Mouse (Mus musculus) liver, embryonic 16.5 days (tissue): Measurements from ENCODE around the gene Kpna7. TPM values are rescaled to one million over a fixed set of nuclear protein-coding genes. Genes with fewer than 3 reads are reported as not detected.
A peak's percentile ranks its signal among the peaks of the same experiment; 100 is the strongest.

Source experiments
- ATAC-seq: fragments of 200-750 bp; cut with Nextera tagmentation; 2 replicates; pipeline ENCODE4 v1.8.0; 2017; ENCODE audit warnings: low read depth, mild to moderate bottlenecking, moderate number of reproducible peaks, moderate library complexity
- H3K27ac ChIP-seq: fragments of 300-500 bp; sonication (generic); 2 replicates; pipeline ENCODE4 v1.5.1; 2014; ENCODE audit warnings: mild to moderate bottlenecking, low read length
- H3K27me3 ChIP-seq: fragments of 300-500 bp; sonication (generic); 2 replicates; pipeline ENCODE4 v1.6.1; 2014; ENCODE audit warnings: low read depth, low read length, mixed read lengths; ENCODE audit not compliant: control insufficient read depth, insufficient read depth
- H3K36me3 ChIP-seq: fragments of 300-500 bp; sonication (generic); 2 replicates; pipeline ENCODE4 v1.6.1; 2014; ENCODE audit warnings: mild to moderate bottlenecking; ENCODE audit not compliant: control insufficient read depth, insufficient read depth
- H3K4me1 ChIP-seq: fragments of 300-500 bp; sonication (generic); 2 replicates; pipeline ENCODE4 v1.6.1; 2014; ENCODE audit warnings: low read depth, low read length, mixed read lengths; ENCODE audit not compliant: control insufficient read depth
- H3K4me2 ChIP-seq: fragments of 300-500 bp; sonication (generic); 2 replicates; pipeline ENCODE4 v1.6.1; 2014; ENCODE audit warnings: low read depth, low read length, mixed read lengths
- H3K4me3 ChIP-seq: fragments of 300-500 bp; sonication (generic); 2 replicates; pipeline ENCODE4 v1.5.1; 2014; ENCODE audit warnings: low read depth, mild to moderate bottlenecking, low read length
- H3K9ac ChIP-seq: fragments of 300-500 bp; sonication (generic); 2 replicates; pipeline ENCODE4 v1.6.1; 2014; ENCODE audit warnings: low read depth, low read length
- H3K9me3 ChIP-seq: fragments of 300-500 bp; sonication (generic); replicated peaks from 2 replicates; pipeline ENCODE4 v1.6.1; 2016; ENCODE audit warnings: low read length; ENCODE audit not compliant: control insufficient read depth
- WGBS: fragments of 180-500 bp; shearing (Covaris S2); extraction: QIAGEN DNeasy Blood & Tissue Kit; methylation state at CpG from one replicate; pipeline ENCODE4 v1.1.7; 2014; ENCODE audit not compliant: insufficient replicate concordance; 5-methylcytosine and 5-hydroxymethylcytosine counted together
- polyA plus RNA-seq: library from polyadenylated mRNA; unstranded; fragments of >200 nt; fragmentation: Nextera tagmentation; extraction: Ambion mirVana; gene quantifications from 2 replicates; pipeline ENCODE4 v1.2.1, GENCODE M21; 2015

Gene Kpna7
- polyA plus RNA-seq, 1 experiment from 2014 or later = 0.17 TPM

DNA sequence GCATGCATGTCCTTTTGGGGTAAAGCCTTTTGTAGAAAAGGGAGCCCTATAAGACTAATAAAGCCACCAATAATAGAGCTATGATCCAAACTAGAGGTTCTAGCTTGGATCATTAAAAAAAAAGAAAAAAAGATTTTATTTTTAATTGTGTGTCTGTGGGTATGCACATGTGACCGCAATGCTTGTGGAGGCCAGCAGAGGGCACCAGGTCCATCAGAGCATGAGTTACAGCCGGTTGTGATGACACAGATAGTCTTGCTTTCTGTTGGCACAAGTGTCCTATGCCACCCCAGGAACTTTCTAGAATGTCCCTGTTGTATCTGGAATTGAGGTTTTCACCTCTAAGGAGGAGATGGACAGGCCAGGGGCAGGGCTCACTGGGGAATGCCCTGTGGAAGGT, 35.6 kb upstream of the Kpna7 start:
- no peak overlapping the region for H3K4me2 ChIP-seq
- H3K4me1 ChIP-seq = peaks cover 6% of the 10 kb centered on the region; the same call in 1 of the 2 replicates
- no peak overlapping the region for H3K27ac ChIP-seq
- no peaks in the 10 kb centered on the region for H3K27me3 ChIP-seq
- peaks cover 5% of the 10 kb centered on the region; the same call in 1 of the 2 replicates for H3K36me3 ChIP-seq
- 0 out of 2 replicates have a peak, but pooled peaks cover 2% of the 10 kb centered on the region for H3K9me3 ChIP-seq
- no peak overlapping the region for H3K9ac ChIP-seq
- no peak for ATAC-seq
- no peak overlapping the region for H3K4me3 ChIP-seq
- 84% methylated on average over 2 of the region's 2 CpGs for WGBS

DNA sequence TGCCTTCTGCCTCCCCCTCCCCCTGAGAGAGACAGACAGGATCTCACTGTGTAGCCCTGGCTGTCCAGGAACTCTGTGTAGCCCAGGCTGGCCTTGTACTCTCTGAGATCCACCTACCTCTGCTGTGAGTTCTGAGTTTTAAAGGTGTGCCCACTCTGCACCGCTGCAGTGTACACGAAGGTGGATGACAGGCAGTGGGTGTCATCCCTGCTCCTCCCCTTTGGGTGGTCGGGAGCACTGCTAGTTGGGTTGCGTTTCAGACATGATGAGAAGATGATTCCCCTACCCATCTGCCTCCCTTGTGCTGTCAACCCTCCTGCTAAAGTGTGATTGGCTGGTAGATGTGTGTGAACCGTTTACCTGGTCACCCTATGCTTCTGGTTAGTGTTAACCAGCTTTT, 34.6 kb upstream of the Kpna7 start:
- Histone ChIP-seq H3K4me1 (peaks cover 9% of the 10 kb centered on the region; the same call in 1 of the 2 replicates), H3K9ac (no peak overlapping the region), H3K4me2 (no peak overlapping the region), H3K27me3 (no peaks in the 10 kb centered on the region), H3K4me3 (no peak overlapping the region), H3K9me3 (0 out of 2 replicates have a peak, but pooled peaks cover 2% of the 10 kb centered on the region), H3K36me3 (no peaks in the 10 kb centered on the region; the same call in 1 of the 2 replicates), H3K27ac (no peak overlapping the region)
- ATAC-seq = no peak
- WGBS = 72% methylated on average over 5 of the region's 5 CpGs

DNA sequence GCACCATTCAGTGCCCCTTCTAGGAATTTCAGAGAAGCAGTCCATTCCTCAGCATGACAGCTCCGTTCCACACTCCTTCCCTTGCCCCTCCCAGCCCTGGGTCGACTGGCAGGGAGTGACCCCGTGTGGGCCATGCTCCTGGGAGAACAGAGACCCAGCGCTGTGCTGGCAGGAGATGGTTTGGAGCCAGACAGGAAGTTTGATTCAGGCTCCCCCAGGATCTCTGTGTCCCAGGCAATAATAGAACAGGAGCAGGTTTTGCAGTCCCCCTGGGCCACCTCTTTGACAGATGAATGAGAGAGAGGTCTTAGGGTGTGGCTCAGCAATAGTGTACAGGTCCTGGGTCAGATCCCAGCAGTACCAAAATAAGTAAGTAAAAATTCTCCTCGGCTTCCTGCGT, 34.2 kb upstream of the Kpna7 start:
- H3K36me3 ChIP-seq = no peaks in the 10 kb centered on the region; the same call in 1 of the 2 replicates
- no peak overlapping the region for H3K27ac ChIP-seq
- ATAC-seq = no peak
- H3K9ac ChIP-seq = no peak overlapping the region
- H3K27me3 ChIP-seq = no peaks in the 10 kb centered on the region
- H3K4me3 ChIP-seq = no peak overlapping the region
- 62% methylated on average over 6 of the region's 6 CpGs for whole genome bisulfite sequencing
- peaks cover 9% of the 10 kb centered on the region; the same call in 1 of the 2 replicates for H3K4me1 ChIP-seq
- 0 out of 2 replicates have a peak, but pooled peaks cover 2% of the 10 kb centered on the region for H3K9me3 ChIP-seq
- H3K4me2 ChIP-seq = no peak overlapping the region

- H3K4me1 ChIP-seq = peaks cover 9% of the 10 kb centered on the region; the same call in 1 of the 2 replicates
- peak overlapping the region; percentile 27 for H3K4me3 ChIP-seq
- no peak overlapping the region for H3K9ac ChIP-seq
- H3K27ac ChIP-seq = peak overlapping the region; percentile 53; the same call in 1 of the 2 replicates
- ATAC-seq = peak; percentile 11; the same call in 1 of the 2 replicates
- 36% methylated on average over 10 of the region's 10 CpGs for WGBS
- H3K27me3 ChIP-seq = no peaks in the 10 kb centered on the region
- H3K9me3 ChIP-seq = 0 out of 2 replicates have a peak, but pooled peaks cover 2% of the 10 kb centered on the region
- H3K36me3 ChIP-seq = no peaks in the 10 kb centered on the region; the same call in 1 of the 2 replicates
- H3K4me2 ChIP-seq = peak overlapping the region; percentile 28; the same call in 1 of the 2 replicates
These were observed 33.1 kb upstream of the Kpna7 start for GRCm38 (mm10) chr5:145116916-145117315.

DNA sequence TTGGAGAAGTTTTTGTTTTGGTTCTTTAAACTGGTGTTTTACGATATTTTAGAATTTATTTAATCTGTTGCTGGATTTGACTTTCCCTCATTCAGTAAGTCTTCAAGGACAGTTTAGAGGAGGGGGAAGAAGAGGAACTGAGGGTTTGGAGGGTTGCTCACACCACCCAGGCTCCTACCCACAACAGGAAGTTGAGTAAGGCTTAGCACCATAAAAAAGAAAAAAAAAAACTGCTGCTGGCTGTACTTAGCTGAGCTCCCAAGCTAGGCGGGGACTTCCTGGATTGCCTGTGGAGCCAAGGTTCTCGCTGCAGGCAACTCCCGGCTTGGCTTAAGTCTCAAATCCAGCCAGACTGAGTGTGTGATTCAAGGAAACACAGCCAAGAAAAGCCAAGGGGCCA, 32.5 kb upstream of the Kpna7 start:
- Histone ChIP-seq H3K9ac (no peak overlapping the region), H3K4me1 (peaks cover 9% of the 10 kb centered on the region; the same call in 1 of the 2 replicates), H3K27ac (peak overlapping the region; percentile 53), H3K9me3 (0 out of 2 replicates have a peak, but pooled peaks cover 2% of the 10 kb centered on the region), H3K4me2 (peak overlapping the region; percentile 32), H3K36me3 (no peaks in the 10 kb centered on the region; the same call in 1 of the 2 replicates), H3K4me3 (peak overlapping the region; percentile 67), H3K27me3 (no peaks in the 10 kb centered on the region)
- ATAC-seq = peak; percentile 20; the same call in 1 of the 2 replicates
- 7% methylated on average over 4 of the region's 4 CpGs for WGBS

GRCm38 (mm10) chr5:145115736-145116135, 31.9 kb upstream of the Kpna7 start:
- Histone ChIP-seq H3K4me2 (peak overlapping the region; percentile 32), H3K4me1 (peaks cover 9% of the 10 kb centered on the region; the same call in 1 of the 2 replicates), H3K27ac (peak overlapping the region; percentile 45), H3K27me3 (no peaks in the 10 kb centered on the region), H3K9ac (peak overlapping the region; percentile 15; the same call in 1 of the 2 replicates), H3K36me3 (no peaks in the 10 kb centered on the region; the same call in 1 of the 2 replicates), H3K9me3 (0 out of 2 replicates have a peak, but pooled peaks cover 2% of the 10 kb centered on the region), H3K4me3 (peak overlapping the region; percentile 67)
- WGBS = 72% methylated on average over 5 of the region's 5 CpGs
- no peak for ATAC-seq

- whole genome bisulfite sequencing = 6% methylated on average over 39 of the region's 40 CpGs
- H3K4me3 ChIP-seq = peak overlapping the region; percentile 67
- ATAC-seq = peak; percentile 41
- 0 out of 2 replicates have a peak, but pooled peaks cover 2% of the 10 kb centered on the region for H3K9me3 ChIP-seq
- H3K36me3 ChIP-seq = peaks cover 3% of the 10 kb centered on the region
- peaks cover 9% of the 10 kb centered on the region; the same call in 1 of the 2 replicates for H3K4me1 ChIP-seq
- peak overlapping the region; percentile 72 for H3K9ac ChIP-seq
- H3K27ac ChIP-seq = peak overlapping the region; percentile 59
- H3K27me3 ChIP-seq = no peaks in the 10 kb centered on the region
- H3K4me2 ChIP-seq = peak overlapping the region; percentile 74
These were observed 31.0 kb upstream of the Kpna7 start for GRCm38 (mm10) chr5:145114606-145115473.

GRCm38 (mm10) chr5:145114071-145114605, 30.3 kb upstream of the Kpna7 start, which contains the start of gene Arpc1b:
Gene Arpc1b, plus strand, starts transcription at chr5:145114215.
- H3K27ac ChIP-seq = peak within 1 kb of the TSS; percentile 59
- WGBS = under 1% methylated on average over 47 of the region's 53 CpGs
- peak; percentile 73 for ATAC-seq

More at GRCm38 (mm10) chr5:145114071-145114605, 30.3 kb upstream of the Kpna7 start, which contains the start of gene Arpc1b:
- Histone ChIP-seq H3K4me3 (peak within 1 kb of the TSS; percentile 67), H3K9ac (peak within 1 kb of the TSS; percentile 72), H3K9me3 (no peaks in the 10 kb centered on the region), H3K36me3 (peaks cover 5% of the 10 kb centered on the region), H3K27me3 (no peaks in the 10 kb centered on the region), H3K4me2 (peak within 1 kb of the TSS; percentile 74), H3K4me1 (peaks cover 9% of the 10 kb centered on the region; the same call in 1 of the 2 replicates)
